Mouse (Mus musculus) CH12.LX (cell line): ENCODE measurements around the gene Mark1. TPM values are rescaled to one million over a fixed set of nuclear protein-coding genes. Genes with fewer than 3 reads are reported as not detected.

Source experiments
- DNase-seq: peaks from one replicate; pipeline ENCODE4 v3.0.0-alpha.2; 2013; ENCODE audit errors: extremely low read depth
- H3K27ac ChIP-seq: 2 replicates; pipeline ENCODE4 v1.5.1; 2012; ENCODE audit warnings: low read depth, mild to moderate bottlenecking, control low read depth, moderate library complexity; ENCODE audit not compliant: insufficient read depth
- H3K27me3 ChIP-seq: replicated peaks from 2 replicates; pipeline ENCODE3; 2012; ENCODE audit warnings: inconsistent platforms
- H3K36me3 ChIP-seq, 2 experiments: replicated peaks in 1 of 2; 2 replicates each; pipeline versions ENCODE3 to v1.6.1; 2012; ENCODE audit warnings: inconsistent platforms in 1 of 2, low read length in 1 of 2, mild to moderate bottlenecking in 1 of 2, mixed read lengths in 1 of 2, moderate library complexity in 1 of 2; ENCODE audit not compliant: control insufficient read depth in 1 of 2, insufficient read depth in 1 of 2
- H3K4me1 ChIP-seq, 2 experiments: 2 replicates each; pipeline ENCODE4 v1.6.1; 2012; ENCODE audit warnings: inconsistent platforms in 1 of 2, moderate library complexity in 1 of 2; ENCODE audit not compliant: insufficient read depth in 2 of 2, control insufficient read depth in 1 of 2
- H3K4me2 ChIP-seq: 2 replicates; pipeline ENCODE4 v1.6.1; 2012; ENCODE audit warnings: low read depth, mild to moderate bottlenecking, control low read depth; ENCODE audit not compliant: poor library complexity, insufficient read depth, severe bottlenecking
- H3K4me3 ChIP-seq, 3 experiments: fragments of 150-350 bp in 1 of 3; sonication (generic) in 1 of 3; replicated peaks in 1 of 3; 2 replicates each; pipeline versions ENCODE3 to v1.5.1; 2011 to 2012; ENCODE audit warnings: low read depth in 2 of 3, low read length in 2 of 3, mild to moderate bottlenecking in 2 of 3, moderate library complexity in 2 of 3, control low read depth in 1 of 3, improper control_type of control experiment in 1 of 3, inconsistent platforms in 1 of 3, mixed read lengths in 1 of 3; ENCODE audit not compliant: poor library complexity in 1 of 3
- H3K79me2 ChIP-seq: replicated peaks from 2 replicates; pipeline ENCODE4 v1.6.1; 2012; ENCODE audit warnings: mild to moderate bottlenecking, moderate library complexity; ENCODE audit not compliant: control insufficient read depth, poor library complexity, insufficient read depth, severe bottlenecking; ENCODE audit errors: extremely low read depth
- H3K9ac ChIP-seq: 2 replicates; pipeline ENCODE4 v1.6.1; 2012; ENCODE audit warnings: low read depth, mild to moderate bottlenecking, control low read depth, moderate library complexity; ENCODE audit not compliant: insufficient read depth
- H3K9me3 ChIP-seq: replicated peaks from 2 replicates; pipeline ENCODE3; 2012; ENCODE audit warnings: low read length, inconsistent platforms, mixed read lengths
- BHLHE40 ChIP-seq: IDR thresholded peaks from 2 replicates; pipeline ENCODE4 v1.6.1; 2011; ENCODE audit warnings: mild to moderate bottlenecking, low read depth, low read length, improper control_type of control experiment
- CHD2 ChIP-seq: IDR thresholded peaks from 2 replicates; pipeline ENCODE4 v1.6.1; 2011; ENCODE audit warnings: low read length, improper control_type of control experiment
- E2F4 ChIP-seq: IDR thresholded peaks from 2 replicates; pipeline ENCODE4 v1.6.1; 2011; ENCODE audit warnings: low read depth, low read length, improper control_type of control experiment; ENCODE audit not compliant: insufficient replicate concordance
- GABPA ChIP-seq: IDR thresholded peaks from 2 replicates; pipeline ENCODE4 v1.6.1; 2012; ENCODE audit warnings: low read depth, low read length, improper control_type of control experiment, inconsistent platforms; ENCODE audit not compliant: insufficient replicate concordance
- HCFC1 ChIP-seq: IDR thresholded peaks from 2 replicates; pipeline ENCODE4 v1.6.1; 2012; ENCODE audit warnings: low read depth, mild to moderate bottlenecking, inconsistent platforms, low read length, improper control_type of control experiment
- IRF4 ChIP-seq: IDR thresholded peaks from 2 replicates; pipeline ENCODE4 v1.6.1; 2014; ENCODE audit warnings: low read depth, mild to moderate bottlenecking, inconsistent platforms, low read length, improper control_type of control experiment
- JUN ChIP-seq: IDR thresholded peaks from 2 replicates; pipeline ENCODE4 v1.6.1; 2011; ENCODE audit warnings: low read depth, mild to moderate bottlenecking, low read length, improper control_type of control experiment, moderate library complexity; ENCODE audit not compliant: insufficient read depth
- MAFK ChIP-seq: IDR thresholded peaks from 2 replicates; pipeline ENCODE4 v1.6.1; 2011; ENCODE audit warnings: low read length, improper control_type of control experiment; ENCODE audit not compliant: insufficient replicate concordance
- MAX ChIP-seq: IDR thresholded peaks from 2 replicates; pipeline ENCODE4 v1.6.1; 2011; ENCODE audit warnings: low read length, improper control_type of control experiment
- MAZ ChIP-seq: IDR thresholded peaks from 2 replicates; pipeline ENCODE4 v1.6.1; 2012; ENCODE audit warnings: low read depth, mild to moderate bottlenecking, inconsistent platforms, low read length, improper control_type of control experiment, moderate library complexity
- MEF2A ChIP-seq: IDR thresholded peaks from 2 replicates; pipeline ENCODE4 v1.6.1; 2014; ENCODE audit warnings: low read depth, mild to moderate bottlenecking, inconsistent platforms, low read length, improper control_type of control experiment, borderline replicate concordance
- MXI1 ChIP-seq: IDR thresholded peaks from 2 replicates; pipeline ENCODE4 v1.6.1; 2011; ENCODE audit warnings: mild to moderate bottlenecking, low read depth, low read length, improper control_type of control experiment
- NELFE ChIP-seq: IDR thresholded peaks from 2 replicates; pipeline ENCODE4 v1.6.1; 2011; ENCODE audit warnings: low read depth, low read length, improper control_type of control experiment
- PAX5 ChIP-seq: IDR thresholded peaks from 2 replicates; pipeline ENCODE4 v1.6.1; 2012; ENCODE audit warnings: low read length, inconsistent platforms, mixed read lengths
- POLR2AphosphoS2 ChIP-seq: IDR thresholded peaks from 2 replicates; pipeline ENCODE4 v1.6.1; 2011; ENCODE audit warnings: low read depth, low read length, improper control_type of control experiment
- RAD21 ChIP-seq: IDR thresholded peaks from 2 replicates; pipeline ENCODE4 v1.6.1; 2011; ENCODE audit warnings: low read depth, mild to moderate bottlenecking, low read length, improper control_type of control experiment, moderate library complexity
- RCOR1 ChIP-seq: conservative IDR thresholded peaks from 2 replicates; pipeline ENCODE4 v1.6.1; 2012; ENCODE audit warnings: low read depth, mild to moderate bottlenecking, inconsistent platforms, low read length, improper control_type of control experiment
- SIN3A ChIP-seq: IDR thresholded peaks from 2 replicates; pipeline ENCODE4 v1.6.1; 2012; ENCODE audit warnings: low read length, improper control_type of control experiment, inconsistent platforms
- TCF12 ChIP-seq: IDR thresholded peaks from 2 replicates; pipeline ENCODE4 v1.6.1; 2014; ENCODE audit warnings: low read depth, mild to moderate bottlenecking, inconsistent platforms, low read length, improper control_type of control experiment
- USF1 ChIP-seq: IDR thresholded peaks from 2 replicates; pipeline ENCODE4 v1.6.1; 2014; ENCODE audit warnings: low read depth, mild to moderate bottlenecking, inconsistent platforms, low read length, improper control_type of control experiment
- USF2 ChIP-seq: conservative IDR thresholded peaks from 2 replicates; pipeline ENCODE4 v1.6.1; 2011; ENCODE audit warnings: low read depth, low read length, improper control_type of control experiment
- ZKSCAN1 ChIP-seq: IDR thresholded peaks from 2 replicates; pipeline ENCODE4 v1.6.1; 2012; ENCODE audit warnings: low read depth, inconsistent platforms, low read length, improper control_type of control experiment, borderline replicate concordance
- ZNF384 ChIP-seq: IDR thresholded peaks from 2 replicates; pipeline ENCODE4 v1.6.1; 2012; ENCODE audit warnings: low read depth, low read length, improper control_type of control experiment, inconsistent platforms
- dilution Hi-C: fragments of 300-500 bp; cut with MboI; formaldehyde crosslinking; loops from 2 replicates; pipeline ENCODE4 v1.14.3; 2020; ENCODE audit warnings: low sequenced_read_pairs; ENCODE audit not compliant: extremely low pct_unique_long_range_greater_than_20kb, extremely low pct_ligation_motif_present
- in situ Hi-C: fragments of 300-500 bp; cut with MboI; formaldehyde crosslinking; loops from 3 replicates; pipeline ENCODE4 v1.14.3; 2019; ENCODE audit warnings: low sequenced_read_pairs, low pct_ligation_motif_present, low pct_unique_long_range_greater_than_20kb, mixed read lengths
- polyA plus RNA-seq: library from polyadenylated mRNA; unstranded; fragments of >175 nt; gene quantifications from 2 replicates; pipeline ENCODE4 v1.2.1, GENCODE M21; 2012; ENCODE audit warnings: low read depth; ENCODE audit not compliant: insufficient read length
- total RNA-seq, 2 experiments: library from RNA; depleted of rRNA; stranded (reverse); fragments of 300-350 nt in 1 of 2; fragments of >200 nt in 1 of 2; gene quantifications; 2 replicates each; pipeline ENCODE4 v1.2.3; 2012 to 2014

Mark1 gene
- total and polyA plus RNA-seq, 3 experiments = not detected

DNA sequence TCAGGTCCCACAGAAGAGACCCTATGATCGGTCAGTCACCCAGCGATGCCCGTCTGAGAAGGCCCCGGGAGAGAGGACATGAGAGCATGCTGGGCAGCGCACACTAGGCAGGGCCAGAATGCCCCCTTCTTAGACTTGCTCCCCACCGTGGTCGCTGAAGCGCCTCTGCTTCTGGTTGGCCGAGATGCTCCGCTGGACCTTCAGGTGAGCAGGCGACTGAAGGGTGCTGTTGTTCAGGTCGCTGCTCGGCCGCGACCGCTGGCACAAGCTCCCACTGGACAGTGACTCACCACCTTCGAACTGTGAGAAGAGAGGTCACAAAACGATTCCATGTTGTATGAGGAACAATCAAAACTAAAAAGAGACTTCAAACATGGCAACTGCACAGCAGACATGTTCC lies 87.0 kb downstream of the Mark1 start:
- H3K4me2 ChIP-seq = no peak overlapping the region
- TF ChIP-seq IRF4 = no peak
- no peak for TF ChIP-seq PAX5
- no peak for TF ChIP-seq USF1
- no peak for TF ChIP-seq ZNF384
- no peak for TF ChIP-seq MAFK
- no peak for TF ChIP-seq MEF2A
- TF ChIP-seq NELFE = no peak
- TF ChIP-seq TCF12 = no peak
- no peak for TF ChIP-seq SIN3A
- TF ChIP-seq USF2 = no peak
- no peak for TF ChIP-seq JUN
- no peak for TF ChIP-seq CHD2
- TF ChIP-seq HCFC1 = no peak
- TF ChIP-seq ZKSCAN1 = no peak
- no peak for TF ChIP-seq POLR2AphosphoS2
- no peak for TF ChIP-seq MAX
- TF ChIP-seq MAZ = no peak
- no peak for TF ChIP-seq RCOR1
- no peak for TF ChIP-seq GABPA
- in situ Hi-C loops = no loop called here

GRCm38 (mm10) chr1:184911861-184912260 lies 87.5 kb downstream of the Mark1 start:
- dilution Hi-C loops = no loop called here
- H3K4me2 ChIP-seq = no peak overlapping the region
- H3K79me2 ChIP-seq = no peaks in the 10 kb centered on the region
- H3K9me3 ChIP-seq = no peaks in the 10 kb centered on the region
- no peaks in the 10 kb centered on the region for H3K27me3 ChIP-seq
- no peak for TF ChIP-seq JUN
- no peak for TF ChIP-seq RAD21
- TF ChIP-seq E2F4 = no peak
- no peak for TF ChIP-seq BHLHE40
- TF ChIP-seq MXI1 = no peak
- no peaks in the 10 kb centered on the region for H3K36me3 ChIP-seq
- no peak overlapping the region for H3K27ac ChIP-seq
- peaks cover 0 to 7% of the 10 kb centered on the region in 2 experiments; a peak in 3 of 4 replicates for H3K4me1 ChIP-seq
- no peak for DNase-seq
- H3K4me3 ChIP-seq = no peak overlapping the region
- no peak overlapping the region for H3K9ac ChIP-seq
- in situ Hi-C loops = no loop called here

More for the DNA sequence above, 87.0 kb downstream of the Mark1 start:
- H3K27me3 ChIP-seq = no peaks in the 10 kb centered on the region
- no peak overlapping the region for H3K4me3 ChIP-seq
- no peak overlapping the region for H3K27ac ChIP-seq
- dilution Hi-C loops = no loop called here
- no peaks in the 10 kb centered on the region for H3K9me3 ChIP-seq
- no peak for DNase-seq
- no peaks in the 10 kb centered on the region for H3K36me3 ChIP-seq
- H3K9ac ChIP-seq = no peak overlapping the region
- peaks cover 0 to 7% of the 10 kb centered on the region in 2 experiments; a peak in 3 of 4 replicates for H3K4me1 ChIP-seq
- no peaks in the 10 kb centered on the region for H3K79me2 ChIP-seq
